Mouse (Mus musculus) mature B cell (primary cell): ENCODE measurements around the gene Rab35.

ENCODE experiments used
- in situ Hi-C: fragments of 300-500 bp; cut with MboI; formaldehyde crosslinking; loops from 2 replicates; pipeline ENCODE4 v1.14.3; 2019

Rab35 gene

GRCm38 (mm10) chr5:115649699-115650098 is 18.0 kb downstream of the Rab35 start:
- in situ Hi-C loops = no loop called here

GRCm38 (mm10) chr5:115650885-115651284 is 19.2 kb downstream of the Rab35 start:
- in situ Hi-C loops = no loop called here

GRCm38 (mm10) chr5:115651821-115652220 is 20.1 kb downstream of the Rab35 start:
- in situ Hi-C loops = no loop called here

- in situ Hi-C loops = no loop called here
Measured at GRCm38 (mm10) chr5:115652681-115653575, 21.2 kb downstream of the Rab35 start.

- in situ Hi-C loops = no loop called here
Measured at GRCm38 (mm10) chr5:115653776-115654175, 22.1 kb downstream of the Rab35 start.

GRCm38 (mm10) chr5:115656677-115657076 is 25.0 kb downstream of the Rab35 start:
- in situ Hi-C loops = no loop called here

GRCm38 (mm10) chr5:115657234-115657633 is 25.5 kb downstream of the Rab35 start:
- in situ Hi-C loops = no loop called here

GRCm38 (mm10) chr5:115658352-115658751 is 26.6 kb downstream of the Rab35 start:
- in situ Hi-C loops = no loop called here

- in situ Hi-C loops = no loop called here
Measured at GRCm38 (mm10) chr5:115662658-115663057, 30.9 kb downstream of the Rab35 start.

- in situ Hi-C loops = no loop called here
Measured at GRCm38 (mm10) chr5:115666366-115667065, 34.8 kb downstream of the Rab35 start.

- in situ Hi-C loops = no loop called here
Measured at GRCm38 (mm10) chr5:115667210-115667609, 35.5 kb downstream of the Rab35 start.

- in situ Hi-C loops = no loop called here
Measured at GRCm38 (mm10) chr5:115667894-115668293, 36.2 kb downstream of the Rab35 start.

- in situ Hi-C loops = no loop called here
Measured at GRCm38 (mm10) chr5:115668986-115669385, 37.3 kb downstream of the Rab35 start.

- in situ Hi-C loops = no loop called here
Measured at GRCm38 (mm10) chr5:115669974-115670373, 38.3 kb downstream of the Rab35 start.

GRCm38 (mm10) chr5:115670406-115670805 is 38.7 kb downstream of the Rab35 start:
- in situ Hi-C loops = no loop called here

- in situ Hi-C loops = no loop called here
Measured at GRCm38 (mm10) chr5:115671846-115672245, 40.1 kb downstream of the Rab35 start.

GRCm38 (mm10) chr5:115685126-115685525 is 53.4 kb downstream of the Rab35 start:
- in situ Hi-C loops = no loop called here

GRCm38 (mm10) chr5:115686716-115687115 is 55.0 kb downstream of the Rab35 start:
- in situ Hi-C loops = no loop called here

GRCm38 (mm10) chr5:115693271-115693670 is 61.6 kb downstream of the Rab35 start:
- in situ Hi-C loops = no loop called here

- in situ Hi-C loops = no loop called here
Measured at GRCm38 (mm10) chr5:115695191-115695770, 63.6 kb downstream of the Rab35 start.

GRCm38 (mm10) chr5:115696811-115697210 is 65.1 kb downstream of the Rab35 start:
- in situ Hi-C loops = no loop called here
